Mouse (Mus musculus) kidney, adult 2 months (tissue): ENCODE results near the gene Cd68.

Experiments used
- CTCF ChIP-seq: fragments of 200-500 bp; conservative IDR thresholded peaks from 2 replicates; pipeline ENCODE4 v1.5.1; 2011; ENCODE audit warnings: low read depth, mild to moderate bottlenecking, control low read depth, low read length, moderate library complexity, mixed read lengths; ENCODE audit not compliant: insufficient read depth, insufficient read length
- POLR2A ChIP-seq: fragments of 200-500 bp; IDR thresholded peaks from one replicate; pipeline ENCODE4 v1.6.1; 2011; ENCODE audit warnings: low read depth, low read length, control low read depth

GRCm38 (mm10) chr11:69621571-69622268, 44.2 kb downstream of the Cd68 start, which contains the start of gene Sat2:
- TF ChIP-seq POLR2A, result no peak
- no peak for TF ChIP-seq CTCF
